ENCODE assay signal across 11 mouse cellular contexts in the genomic region with DNA sequence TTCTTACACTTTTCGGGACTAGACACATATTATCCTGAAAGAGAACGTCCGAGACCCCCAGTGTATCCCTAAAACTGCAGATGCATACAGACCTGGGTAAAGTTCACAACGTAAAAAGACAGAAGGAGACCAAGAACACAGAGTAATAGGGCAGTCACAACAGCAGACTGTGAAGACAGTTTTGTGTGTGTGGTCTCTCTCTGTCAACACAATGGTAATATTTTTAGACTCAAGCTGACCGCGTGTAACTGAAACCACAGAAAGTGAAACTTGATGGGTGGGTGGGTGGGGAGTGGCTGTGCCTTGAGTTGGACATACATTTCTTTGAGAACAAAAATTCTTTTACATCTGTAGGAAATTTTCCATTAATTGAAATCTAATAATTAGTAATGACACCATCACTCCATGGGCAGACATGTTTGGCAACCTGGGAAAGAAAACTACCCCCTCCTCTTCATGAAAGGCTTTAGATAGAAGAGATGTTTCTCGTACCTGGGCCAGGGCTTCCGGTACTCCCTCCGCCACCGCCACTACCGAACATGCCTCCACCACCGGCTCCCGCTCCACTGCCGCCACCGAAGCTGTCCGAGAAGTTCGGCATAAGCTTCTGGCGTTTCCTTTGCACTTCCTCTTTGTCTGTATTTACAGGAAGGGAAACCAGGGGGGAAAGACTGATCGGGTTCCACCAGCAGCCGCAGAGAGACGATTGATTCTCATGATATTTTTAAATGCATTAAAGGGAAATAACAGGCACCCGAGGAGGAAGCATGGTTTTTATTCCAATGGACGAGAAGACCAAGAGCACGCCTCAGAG.
DNase-seq lines count a peak whose midpoint lies in the region; ATAC-seq lines count a peak whose summit lies in the region.
"Had no signal": no experiment of that assay in that cellular context is flagged by ENCODE, and none has a peak within 500 bp of the region (broad histone marks: within the 10 kb centered on the region; RNA-seq: fewer than 3 reads in every experiment).

No protein-coding gene starts in this region.

- peak overlapping the region; percentile 2; the same call in 1 of the 2 replicates for H3K27ac ChIP-seq in liver, embryonic 11.5 days (ENCODE audit: low read depth, low read length)
- no peak overlapping the region for H3K27ac ChIP-seq in forebrain, embryonic 16.5 days (ENCODE audit: low read length)
- H3K27ac ChIP-seq: hindbrain, embryonic 15.5 days had no signal

- DNase-seq in CD4-positive, CD25-positive, alpha-beta regulatory T cell, adult 2 months (ENCODE audit: low read depth, low spot score) = peak; percentile 54
- peak; percentile 51 for DNase-seq in liver, embryonic 11.5 days (ENCODE audit: low spot score)
- peak; percentile 44 for DNase-seq in naive thymus-derived CD4-positive, alpha-beta T cell, adult 2 months (ENCODE audit: low read depth)
- no peak for DNase-seq in testis, postnatal 10 days (ENCODE audit: low spot score)
- DNase-seq in frontal cortex, adult 2 months (ENCODE audit: extremely low spot score in 1 of 2, low spot score in 1 of 2) = no peak
- no peak for DNase-seq in Muller cell, postnatal 12 days (ENCODE audit: inconsistent ontology term)
- DNase-seq: adrenal gland, adult 2 months; right cerebral cortex, postnatal 14 days had no signal

- H3K4me2 ChIP-seq in liver, embryonic 11.5 days = peak overlapping the region; percentile 55
- no peak overlapping the region for H3K4me2 ChIP-seq in forebrain, embryonic 16.5 days (ENCODE audit: low read length)
- H3K4me2 ChIP-seq: hindbrain, embryonic 15.5 days had no signal

- H3K36me3 ChIP-seq in liver, embryonic 11.5 days (ENCODE audit: control insufficient read depth, insufficient read depth, low read length) = peaks cover 14% of the 10 kb centered on the region
- H3K36me3 ChIP-seq in forebrain, embryonic 16.5 days (ENCODE audit: control insufficient read depth, insufficient read depth) = no peaks in the 10 kb centered on the region; the same call in none of the 2 replicates

- H3K4me1 ChIP-seq in liver, embryonic 11.5 days (replicated peaks; ENCODE audit: control insufficient read depth, insufficient read depth, low read length) = peaks cover 17% of the 10 kb centered on the region
- H3K4me1 ChIP-seq in forebrain, embryonic 16.5 days (replicated peaks; ENCODE audit: control insufficient read depth, insufficient read depth, low read length) = no peaks in the 10 kb centered on the region; the same call in 1 of the 2 replicates
- H3K4me1 ChIP-seq: hindbrain, embryonic 15.5 days had no signal

- H3K4me3 ChIP-seq in liver, embryonic 11.5 days (ENCODE audit: low read depth, low read length) = peak overlapping the region; percentile 40
- no peak overlapping the region for H3K4me3 ChIP-seq in forebrain, embryonic 16.5 days (replicated peaks; ENCODE audit: low read length)
- H3K4me3 ChIP-seq: hindbrain, embryonic 15.5 days had no signal

- 47% methylated on average over 24 of the region's 24 CpGs for WGBS in liver, embryonic 11.5 days
- 95% methylated on average over 24 of the region's 24 CpGs for WGBS in forebrain, embryonic 16.5 days

- H3K9ac ChIP-seq in liver, embryonic 11.5 days (ENCODE audit: low read depth, low read length) = peak overlapping the region; percentile 54
- H3K9ac ChIP-seq in forebrain, embryonic 16.5 days (replicated peaks; ENCODE audit: low read depth, low read length) = no peak overlapping the region
- H3K9ac ChIP-seq: hindbrain, embryonic 15.5 days had no signal

- H3K9me3 ChIP-seq in liver, embryonic 11.5 days (ENCODE audit: control insufficient read depth, low read length) = no peaks in the 10 kb centered on the region
- no peaks in the 10 kb centered on the region for H3K9me3 ChIP-seq in forebrain, embryonic 16.5 days (ENCODE audit: control insufficient read depth, low read length)
- H3K9me3 ChIP-seq: hindbrain, embryonic 15.5 days had no signal

- no peaks in the 10 kb centered on the region for H3K27me3 ChIP-seq in liver, embryonic 11.5 days (replicated peaks; ENCODE audit: control insufficient read depth, insufficient read depth, low read length)
- no peaks in the 10 kb centered on the region for H3K27me3 ChIP-seq in forebrain, embryonic 16.5 days (replicated peaks; ENCODE audit: control insufficient read depth, insufficient read depth, low read length)
- H3K27me3 ChIP-seq: hindbrain, embryonic 15.5 days had no signal

- ATAC-seq in common myeloid progenitor, adult 5-6 weeks (replicated peaks; ENCODE audit: low read depth, poor library complexity, severe bottlenecking) = peak; percentile 62
- ATAC-seq in liver, embryonic 11.5 days (replicated peaks; ENCODE audit: low FRiP score) = peak; percentile 10; the same call in 1 of the 2 replicates
- ATAC-seq in forebrain, embryonic 16.5 days = no peak

Comparison
In these comparisons a context has a peak if more than half of its experiments do, and no peak if none do; other contexts are left out.
1. DNase-seq: peak in CD4-positive, CD25-positive, alpha-beta regulatory T cell, adult 2 months (single experiment), liver, embryonic 11.5 days (single experiment) and naive thymus-derived CD4-positive, alpha-beta T cell, adult 2 months (single experiment); none in testis, postnatal 10 days (single experiment), frontal cortex, adult 2 months (0 of 2) and Muller cell, postnatal 12 days (single experiment).